Mouse (Mus musculus) bone marrow, adult 2 months (tissue): ENCODE results near the gene Tshz2.

Source experiments
- CTCF ChIP-seq: fragments of 200-500 bp; IDR thresholded peaks from 2 replicates; pipeline ENCODE4 v1.5.1; 2011; ENCODE audit warnings: low read length, control low read depth; ENCODE audit not compliant: control insufficient read depth, insufficient read depth
- POLR2A ChIP-seq: fragments of 200-500 bp; IDR thresholded peaks from 2 replicates; pipeline ENCODE4 v1.6.1; 2011; ENCODE audit warnings: low read depth, mild to moderate bottlenecking, control low read depth, low read length, borderline replicate concordance; ENCODE audit not compliant: control insufficient read depth

GRCm38 (mm10) chr2:169609956-169610355 lies 22.9 kb upstream of the Tshz2 start:
- TF ChIP-seq POLR2A (no peak), CTCF (no peak)
